Mouse (Mus musculus) heart, embryonic 13.5 days (tissue): ENCODE data around the gene Zfp740. TPM values are rescaled to one million over a fixed set of nuclear protein-coding genes. Genes with fewer than 3 reads are reported as not detected.

ENCODE experiments used
- ATAC-seq: fragments of 200-750 bp; cut with Nextera tagmentation; 2 replicates; pipeline ENCODE4 v1.8.0; 2017; ENCODE audit warnings: moderate TSS enrichment; ENCODE audit not compliant: insufficient number of reproducible peaks, low FRiP score, low TSS enrichment; ENCODE audit errors: extremely low read depth
- H3K27ac ChIP-seq: fragments of 300-500 bp; sonication (generic); replicated peaks from 2 replicates; pipeline ENCODE4 v1.5.1; 2015; ENCODE audit warnings: moderate library complexity, mild to moderate bottlenecking, inconsistent platforms
- H3K27me3 ChIP-seq: fragments of 300-500 bp; sonication (generic); replicated peaks from 2 replicates; pipeline ENCODE4 v1.6.1; 2015; ENCODE audit warnings: mild to moderate bottlenecking, inconsistent platforms
- H3K36me3 ChIP-seq: fragments of 300-500 bp; sonication (generic); 2 replicates; pipeline ENCODE4 v1.6.1; 2015; ENCODE audit warnings: mild to moderate bottlenecking, inconsistent platforms
- H3K4me1 ChIP-seq: fragments of 300-500 bp; sonication (generic); 2 replicates; pipeline ENCODE4 v1.6.1; 2015; ENCODE audit warnings: inconsistent platforms
- H3K4me2 ChIP-seq: fragments of 300-500 bp; sonication (generic); 2 replicates; pipeline ENCODE4 v1.6.1; 2015; ENCODE audit warnings: inconsistent platforms, mild to moderate bottlenecking, moderate library complexity
- H3K4me3 ChIP-seq: fragments of 300-500 bp; sonication (generic); 2 replicates; pipeline ENCODE4 v1.5.1; 2015; ENCODE audit warnings: moderate library complexity, mild to moderate bottlenecking, inconsistent platforms
- H3K9ac ChIP-seq: fragments of 300-500 bp; sonication (generic); 2 replicates; pipeline ENCODE4 v1.6.1; 2015; ENCODE audit warnings: inconsistent platforms, mild to moderate bottlenecking, moderate library complexity
- H3K9me3 ChIP-seq: fragments of 300-500 bp; sonication (generic); 2 replicates; pipeline ENCODE4 v1.6.1; 2016; ENCODE audit warnings: inconsistent platforms
- WGBS: fragments of 180-500 bp; shearing (Covaris S2); methylation state at CpG from one replicate; pipeline ENCODE4 v1.1.7; 2015; ENCODE audit warnings: mixed read lengths; 5-methylcytosine and 5-hydroxymethylcytosine counted together
- polyA plus RNA-seq: library from polyadenylated mRNA; unstranded; fragments of >200 nt; fragmentation: Nextera tagmentation; extraction: Ambion mirVana; gene quantifications from 2 replicates; pipeline ENCODE4 v1.2.1, GENCODE M21; 2015

Gene Zfp740
- polyA plus RNA-seq, 1 experiment from 2014 or later = 30.3 TPM

GRCm38 (mm10) chr15:102192820-102193386 lies 10.1 kb upstream of the Zfp740 start:
- no peak overlapping the region for H3K4me3 ChIP-seq
- peaks cover 7% of the 10 kb centered on the region; the same call in 1 of the 2 replicates for H3K4me1 ChIP-seq
- H3K27ac ChIP-seq = 0 out of 2 replicates have a peak overlapping the region, but pooled peaks have one; percentile 6
- no peak overlapping the region for H3K9ac ChIP-seq
- ATAC-seq = no peak
- H3K9me3 ChIP-seq = no peaks in the 10 kb centered on the region
- H3K27me3 ChIP-seq = no peaks in the 10 kb centered on the region
- H3K36me3 ChIP-seq = peaks cover 2% of the 10 kb centered on the region; the same call in 1 of the 2 replicates
- H3K4me2 ChIP-seq = no peak overlapping the region
- WGBS = 36% methylated on average over 5 of the region's 5 CpGs

DNA sequence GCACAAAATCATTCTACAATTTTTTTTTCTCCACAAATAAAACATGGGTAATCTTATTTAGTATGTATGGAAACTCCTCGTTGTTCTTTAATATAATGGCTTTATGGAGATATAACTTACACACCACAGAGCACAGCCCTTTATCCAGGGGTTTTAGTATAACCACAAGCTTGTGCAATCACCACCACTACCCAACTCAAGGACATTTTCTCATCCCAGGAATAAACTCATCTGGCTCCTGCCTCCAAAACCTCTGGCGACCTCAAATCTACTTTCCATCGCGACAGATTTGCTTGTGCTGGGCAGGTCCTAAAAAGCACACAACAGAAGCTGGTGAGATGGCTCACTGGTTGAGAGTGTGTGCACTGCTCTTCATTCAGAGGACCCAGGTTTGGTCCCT lies 9.4 kb upstream of the Zfp740 start:
- H3K9me3 ChIP-seq = no peaks in the 10 kb centered on the region
- peaks cover 7% of the 10 kb centered on the region; the same call in 1 of the 2 replicates for H3K4me1 ChIP-seq
- no peak overlapping the region for H3K9ac ChIP-seq
- no peak overlapping the region for H3K27ac ChIP-seq
- H3K36me3 ChIP-seq = no peaks in the 10 kb centered on the region; the same call in 1 of the 2 replicates
- no peak for ATAC-seq
- WGBS = 77% methylated on average over 4 of the region's 4 CpGs
- no peak overlapping the region for H3K4me2 ChIP-seq
- no peaks in the 10 kb centered on the region for H3K27me3 ChIP-seq
- no peak overlapping the region for H3K4me3 ChIP-seq

DNA sequence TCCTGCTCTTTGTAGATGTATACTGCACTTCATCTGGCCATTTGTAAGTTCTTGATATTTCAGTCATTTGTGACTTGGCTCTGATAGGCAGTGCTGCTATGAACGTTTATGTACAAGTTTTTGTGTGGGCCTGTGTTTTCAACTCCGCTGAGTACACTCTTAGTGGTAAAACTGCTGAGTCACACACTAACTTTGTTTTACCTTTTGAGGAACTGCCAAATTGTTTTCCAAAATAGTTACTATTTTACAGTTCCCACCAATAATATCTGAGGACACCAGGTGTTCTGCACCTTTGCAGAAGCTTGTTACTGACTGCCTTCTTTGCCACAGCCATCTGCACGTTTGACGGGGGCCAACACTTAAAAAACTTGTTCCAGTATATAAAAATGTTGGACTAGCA lies 8.6 kb upstream of the Zfp740 start:
- Histone ChIP-seq H3K4me3 (no peak overlapping the region), H3K9ac (no peak overlapping the region), H3K27me3 (no peaks in the 10 kb centered on the region), H3K4me1 (peaks cover 7% of the 10 kb centered on the region; the same call in 1 of the 2 replicates), H3K9me3 (no peaks in the 10 kb centered on the region), H3K4me2 (no peak overlapping the region), H3K27ac (no peak overlapping the region), H3K36me3 (peaks cover 7% of the 10 kb centered on the region; the same call in 1 of the 2 replicates)
- 82% methylated on average over 4 of the region's 4 CpGs for WGBS
- ATAC-seq = no peak

- whole genome bisulfite sequencing = 69% methylated on average over 4 of the region's 4 CpGs
- no peak for ATAC-seq
- H3K4me3 ChIP-seq = no peak overlapping the region
- peaks cover 12% of the 10 kb centered on the region for H3K36me3 ChIP-seq
- H3K4me1 ChIP-seq = peaks cover 7% of the 10 kb centered on the region; the same call in 1 of the 2 replicates
- no peaks in the 10 kb centered on the region for H3K9me3 ChIP-seq
- H3K9ac ChIP-seq = no peak overlapping the region
- no peaks in the 10 kb centered on the region for H3K27me3 ChIP-seq
- H3K4me2 ChIP-seq = no peak overlapping the region
- H3K27ac ChIP-seq = no peak overlapping the region
Measured at GRCm38 (mm10) chr15:102195373-102195772, 7.7 kb upstream of the Zfp740 start.

DNA sequence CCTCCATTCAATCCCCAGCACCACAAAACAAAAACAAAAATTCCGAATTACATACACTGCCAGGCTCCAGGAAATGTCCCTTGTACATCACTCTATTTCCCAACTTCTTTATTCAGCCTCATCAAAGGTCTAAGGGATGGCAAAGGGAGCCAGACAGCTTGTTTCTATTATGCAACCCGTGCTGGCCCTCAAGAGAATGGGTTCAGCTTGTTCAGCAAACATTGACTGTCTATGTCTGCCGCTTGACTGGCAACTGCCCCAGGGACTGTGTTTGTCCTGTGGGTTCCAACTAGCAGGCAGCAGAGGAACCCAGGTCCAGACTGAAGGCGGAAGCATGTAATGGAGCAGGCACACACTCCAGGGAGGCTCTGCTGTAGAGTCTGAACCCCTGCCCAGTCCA lies 4.2 kb upstream of the Zfp740 start:
- Histone ChIP-seq H3K4me2 (no peak overlapping the region), H3K4me3 (no peak overlapping the region), H3K27me3 (no peaks in the 10 kb centered on the region), H3K9me3 (no peaks in the 10 kb centered on the region), H3K27ac (no peak overlapping the region), H3K4me1 (peaks cover 11% of the 10 kb centered on the region), H3K9ac (no peak overlapping the region), H3K36me3 (peaks cover 17% of the 10 kb centered on the region)
- WGBS = 78% methylated on average over 4 of the region's 4 CpGs
- no peak for ATAC-seq

- no peaks in the 10 kb centered on the region for H3K27me3 ChIP-seq
Measured at GRCm38 (mm10) chr15:102203835-102204381, 859 bp downstream of the Zfp740 start.

GRCm38 (mm10) chr15:102204674-102205505 lies 1.8 kb downstream of the Zfp740 start, which contains the start of gene Csad:
Gene Csad, minus strand, starts transcription at chr15:102204724.
- H3K27me3 ChIP-seq = no peaks in the 10 kb centered on the region
- H3K4me2 ChIP-seq = peak within 1 kb of the TSS; percentile 75
- WGBS = 62% methylated on average over 19 of the region's 19 CpGs
- H3K36me3 ChIP-seq = peaks cover 59% of the 10 kb centered on the region
- H3K9ac ChIP-seq = peak within 1 kb of the TSS; percentile 96
- H3K4me3 ChIP-seq = peak within 1 kb of the TSS; percentile 89
- H3K9me3 ChIP-seq = no peaks in the 10 kb centered on the region
- H3K4me1 ChIP-seq = peaks cover 39% of the 10 kb centered on the region
- ATAC-seq = no peak
- H3K27ac ChIP-seq = peak within 1 kb of the TSS; percentile 99

More at GRCm38 (mm10) chr15:102203835-102204381, 859 bp downstream of the Zfp740 start:
- peak overlapping the region; percentile 96 for H3K9ac ChIP-seq
- ATAC-seq = peak; percentile 52
- peak overlapping the region; percentile 75 for H3K4me2 ChIP-seq
- H3K9me3 ChIP-seq = no peaks in the 10 kb centered on the region
- peak overlapping the region; percentile 89 for H3K4me3 ChIP-seq
- 0% methylated on average over 33 of the region's 72 CpGs for WGBS
- peaks cover 57% of the 10 kb centered on the region for H3K36me3 ChIP-seq
- H3K27ac ChIP-seq = peak overlapping the region; percentile 99
- peaks cover 39% of the 10 kb centered on the region for H3K4me1 ChIP-seq

- H3K4me3 ChIP-seq = peak overlapping the region; percentile 89
- H3K27ac ChIP-seq = peak overlapping the region; percentile 46
- no peaks in the 10 kb centered on the region for H3K9me3 ChIP-seq
- no peaks in the 10 kb centered on the region for H3K27me3 ChIP-seq
- 35% methylated on average over 8 of the region's 8 CpGs for WGBS
- H3K36me3 ChIP-seq = peaks cover 61% of the 10 kb centered on the region
- H3K4me1 ChIP-seq = peaks cover 39% of the 10 kb centered on the region
- H3K4me2 ChIP-seq = peak overlapping the region; percentile 75
- H3K9ac ChIP-seq = peak overlapping the region; percentile 96
- no peak for ATAC-seq
Measured at GRCm38 (mm10) chr15:102205779-102206178, 2.7 kb downstream of the Zfp740 start.

GRCm38 (mm10) chr15:102207351-102207750 lies 4.3 kb downstream of the Zfp740 start:
- Histone ChIP-seq H3K36me3 (peaks cover 75% of the 10 kb centered on the region), H3K4me2 (no peak overlapping the region), H3K4me1 (peaks cover 39% of the 10 kb centered on the region), H3K27me3 (no peaks in the 10 kb centered on the region), H3K27ac (no peak overlapping the region), H3K9me3 (no peaks in the 10 kb centered on the region), H3K4me3 (no peak overlapping the region), H3K9ac (no peak overlapping the region; the same call in 1 of the 2 replicates)
- no peak for ATAC-seq
- 82% methylated on average over 3 of the region's 3 CpGs for WGBS

DNA sequence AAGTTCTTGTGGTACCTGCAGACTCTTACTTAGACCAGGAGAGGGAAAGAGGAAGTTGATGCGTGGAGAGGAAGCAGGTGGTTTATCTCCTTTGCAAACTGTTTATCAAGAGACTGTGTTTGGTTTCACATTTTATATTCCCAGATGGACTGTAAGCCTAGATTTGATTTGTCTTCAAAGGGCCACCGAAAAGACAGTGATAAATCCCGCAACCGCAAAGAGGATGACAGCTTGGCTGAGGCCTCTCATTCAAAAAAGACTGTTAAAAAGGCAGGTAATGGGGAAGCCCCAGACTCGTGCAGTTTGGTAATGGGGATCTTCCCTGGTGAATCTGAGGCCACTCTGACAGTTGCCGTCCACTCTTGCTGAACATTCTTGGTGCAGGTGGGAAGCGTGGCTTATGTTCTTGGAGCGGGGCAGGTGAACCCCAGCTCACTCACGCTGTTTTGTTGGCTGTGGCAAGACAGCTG lies 5.1 kb downstream of the Zfp740 start:
- Histone ChIP-seq H3K9me3 (no peaks in the 10 kb centered on the region), H3K27me3 (no peaks in the 10 kb centered on the region), H3K4me1 (peaks cover 34% of the 10 kb centered on the region), H3K36me3 (peaks cover 83% of the 10 kb centered on the region), H3K27ac (no peak overlapping the region), H3K4me3 (no peak overlapping the region), H3K4me2 (no peak overlapping the region), H3K9ac (no peak overlapping the region; the same call in 1 of the 2 replicates)
- ATAC-seq = no peak
- WGBS = 76% methylated on average over 9 of the region's 9 CpGs

DNA sequence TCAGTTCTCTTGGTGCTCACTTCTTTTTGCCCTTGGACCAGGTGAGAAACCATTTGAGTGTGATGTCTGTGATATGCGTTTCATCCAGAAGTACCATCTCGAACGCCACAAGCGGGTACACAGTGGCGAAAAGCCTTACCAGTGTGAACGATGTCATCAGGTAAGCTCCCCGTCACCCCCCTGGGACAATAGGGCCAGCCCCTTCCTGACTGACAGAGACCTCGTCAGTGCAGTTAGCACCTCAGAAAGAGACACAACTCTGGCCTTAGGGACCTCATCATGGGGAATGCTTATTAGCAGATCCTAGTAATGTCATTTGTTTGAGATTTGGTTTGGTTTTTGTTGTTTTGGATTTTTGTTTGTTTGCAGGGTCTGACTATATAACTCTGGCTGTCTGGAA lies 6.1 kb downstream of the Zfp740 start:
- Histone ChIP-seq H3K9ac (no peak overlapping the region), H3K4me3 (no peak overlapping the region), H3K4me2 (no peak overlapping the region), H3K27me3 (no peaks in the 10 kb centered on the region), H3K36me3 (peaks cover 93% of the 10 kb centered on the region), H3K27ac (no peak overlapping the region), H3K9me3 (no peaks in the 10 kb centered on the region), H3K4me1 (peaks cover 34% of the 10 kb centered on the region)
- ATAC-seq = no peak
- 92% methylated on average over 8 of the region's 8 CpGs for WGBS
